ENCODE assay signal across 11 mouse cellular contexts in the genomic region with DNA sequence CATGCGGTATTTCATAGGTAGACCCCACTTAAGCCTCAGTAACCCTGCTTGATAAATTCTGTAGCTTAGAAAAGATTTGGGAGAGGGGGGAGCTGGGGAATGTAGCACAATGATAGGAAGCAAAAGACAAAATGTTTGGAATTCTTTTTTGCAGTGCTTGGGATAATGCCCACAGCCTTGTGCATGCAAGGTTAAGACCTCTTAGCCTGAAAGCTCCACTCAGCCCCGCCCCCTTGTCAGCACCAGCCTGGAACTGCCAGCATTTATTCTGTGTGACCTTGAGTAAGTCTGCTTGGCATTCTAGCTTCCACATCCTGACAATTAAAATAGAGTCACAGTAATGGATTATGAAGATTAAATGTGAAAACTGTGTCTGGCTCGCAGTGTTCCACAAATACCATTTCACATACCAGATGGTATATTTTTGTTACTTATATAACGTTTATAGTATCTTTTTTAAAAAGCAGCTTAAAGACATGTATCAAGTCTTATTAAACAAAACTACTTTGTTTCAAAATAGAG. TPM values are rescaled to one million over a fixed set of nuclear protein-coding genes. Genes with fewer than 3 reads are reported as not detected.
DNase-seq lines count a peak whose midpoint lies in the region; ATAC-seq and TF ChIP-seq lines count a peak whose summit lies in the region.
"Had no signal": no experiment of that assay in that cellular context is flagged by ENCODE, and none has a peak within 500 bp of the region (broad histone marks: within the 10 kb centered on the region; RNA-seq: fewer than 3 reads in every experiment).

No protein-coding gene starts in this region.

- no peak overlapping the region for H3K4me3 ChIP-seq in kidney, postnatal 0 days (replicated peaks; ENCODE audit: low read depth, low read length)
- H3K4me3 ChIP-seq: embryonic facial prominence, embryonic 13.5 days; limb, embryonic 15.5 days had no signal

- H3K36me3 ChIP-seq in kidney, postnatal 0 days (ENCODE audit: insufficient read depth, low read length), result no peaks in the 10 kb centered on the region
- H3K36me3 ChIP-seq: embryonic facial prominence, embryonic 13.5 days; limb, embryonic 15.5 days had no signal

- no peaks in the 10 kb centered on the region for H3K9me3 ChIP-seq in kidney, postnatal 0 days (replicated peaks; ENCODE audit: low read length)
- H3K9me3 ChIP-seq: embryonic facial prominence, embryonic 13.5 days; limb, embryonic 15.5 days had no signal

- H3K27me3 ChIP-seq in kidney, postnatal 0 days (ENCODE audit: insufficient read depth, low read length), result no peaks in the 10 kb centered on the region
- H3K27me3 ChIP-seq: embryonic facial prominence, embryonic 13.5 days; limb, embryonic 15.5 days had no signal

- no peak overlapping the region for H3K9ac ChIP-seq in kidney, postnatal 0 days (ENCODE audit: low read depth, low read length)
- H3K9ac ChIP-seq: embryonic facial prominence, embryonic 13.5 days; limb, embryonic 15.5 days had no signal

- DNase-seq in adrenal gland, adult (ENCODE audit: inconsistent age in 2 of 2, low spot score in 1 of 2), result peak; percentile 50 to 77
- no peak for DNase-seq in adrenal gland, postnatal 4 days (ENCODE audit: low spot score in 2 of 2)
- DNase-seq in right cerebral cortex, adult 18-20 months, result peak; percentile 14
- DNase-seq in right cerebral cortex, postnatal 25 days, result no peak
- DNase-seq in kidney, postnatal 0 days (ENCODE audit: low spot score), result peak; percentile 19
- DNase-seq in urinary bladder, postnatal 10 days (ENCODE audit: low spot score), result no peak
- DNase-seq in right cerebral cortex, postnatal 4 days, result no peak

- no peaks in the 10 kb centered on the region for H3K4me1 ChIP-seq in kidney, postnatal 0 days (replicated peaks; ENCODE audit: insufficient read depth, low read length)
- H3K4me1 ChIP-seq: embryonic facial prominence, embryonic 13.5 days; limb, embryonic 15.5 days had no signal

- H3K27ac ChIP-seq in kidney, postnatal 0 days, result no peak overlapping the region
- H3K27ac ChIP-seq: embryonic facial prominence, embryonic 13.5 days; limb, embryonic 15.5 days had no signal

- ATAC-seq in kidney, postnatal 0 days (replicated peaks; ENCODE audit: low FRiP score, low read depth), result no peak
- no peak for ATAC-seq in megakaryocyte progenitor cell, adult 5-6 weeks (replicated peaks; ENCODE audit: poor library complexity)

- WGBS in kidney, postnatal 0 days, result 74% methylated on average over 4 of the region's 4 CpGs

- H3K4me2 ChIP-seq in kidney, postnatal 0 days (ENCODE audit: low read length), result no peak overlapping the region
- H3K4me2 ChIP-seq: embryonic facial prominence, embryonic 13.5 days; limb, embryonic 15.5 days had no signal

- no peak for TF ChIP-seq CTCF in kidney, postnatal 0 days (IDR thresholded peaks at IDR 0.05; ENCODE audit: low read depth)

RNA-seq across cellular contexts. Expression of a gene that starts 59.4 kb away (rescaled TPM):
- total RNA-seq in adrenal gland, postnatal 4 days (2021), result under 1 TPM in 1 of 2 experiments, not detected in 1; 0.20 TPM
- polyA plus RNA-seq in kidney, postnatal 0 days (2015; fragmentation: Nextera tagmentation; extraction: Ambion mirVana), result 0.68 and 0.75 TPM in 2 replicates
- not detected in 2 replicates for total RNA-seq in megakaryocyte progenitor cell, adult 5-6 weeks (2015)
- total RNA-seq in megakaryocyte progenitor cell, adult 5-6 weeks (2017), result not detected in 2 replicates
- total RNA-seq: monocyte, adult 5-6 weeks had no signal

Comparison
In these comparisons a context has a peak if more than half of its experiments do, and no peak if none do; other contexts are left out.
1. DNase-seq: peak in adrenal gland, adult (2 of 2), right cerebral cortex, adult 18-20 months (single experiment) and kidney, postnatal 0 days (single experiment); none in adrenal gland, postnatal 4 days (0 of 2), right cerebral cortex, postnatal 25 days (single experiment), urinary bladder, postnatal 10 days (single experiment) and right cerebral cortex, postnatal 4 days (single experiment).